In genomic region chr9:107641666-107642065, GRCm38 (mm10) we compare ENCODE assay signal across 19 mouse cellular contexts. TPM values are rescaled to one million over a fixed set of nuclear protein-coding genes. Genes with fewer than 3 reads are reported as not detected.
DNase-seq lines count a peak whose midpoint lies in the region; ATAC-seq lines count a peak whose summit lies in the region.
"Had no signal": no experiment of that assay in that cellular context is flagged by ENCODE, and none has a peak within 500 bp of the region (broad histone marks: within the 10 kb centered on the region; RNA-seq: fewer than 3 reads in every experiment).

No protein-coding gene starts in this region.

- DNase-seq in hindbrain, embryonic 10.5 days (ENCODE audit: low spot score) = no peak
- no peak for DNase-seq in hindbrain, embryonic 11.5 days (ENCODE audit: low spot score)
- no peak for DNase-seq in neural tube, embryonic 11.5 days (ENCODE audit: low spot score)
- DNase-seq in neural tube, embryonic 10.5 days (ENCODE audit: extremely low spot score, low spot score) = no peak
- no peak for DNase-seq in embryonic facial prominence, embryonic 10.5 days (ENCODE audit: low spot score)
- DNase-seq in right cerebral cortex, adult 2 months (ENCODE audit: low spot score in 2 of 2) = no peak
- DNase-seq in yolk sac, embryonic 10.5 days (ENCODE audit: low spot score) = no peak
- DNase-seq: adrenal gland, postnatal 14 days; cerebellum, postnatal 36 days; gastrocnemius, postnatal 14 days; heart, postnatal 4 days; kidney, postnatal 14 days; lung, embryonic 14.5 days; right cerebral cortex, postnatal 25 days had no signal

- no peak overlapping the region for H3K9ac ChIP-seq in hindbrain, embryonic 11.5 days (ENCODE audit: low read depth, low read length)
- H3K9ac ChIP-seq in neural tube, embryonic 11.5 days (ENCODE audit: low read length) = peak overlapping the region; percentile 37
- H3K9ac ChIP-seq in neural tube, embryonic 13.5 days = 0 out of 2 replicates have a peak overlapping the region, but pooled peaks have one; percentile 2
- H3K9ac ChIP-seq: heart, embryonic 12.5 days; lung, embryonic 14.5 days had no signal

- H3K4me1 ChIP-seq in hindbrain, embryonic 10.5 days (replicated peaks) = peaks cover 62% of the 10 kb centered on the region
- peaks cover 4% of the 10 kb centered on the region for H3K4me1 ChIP-seq in hindbrain, embryonic 11.5 days (replicated peaks; ENCODE audit: control insufficient read depth, insufficient read depth, low read length)
- peaks cover 17% of the 10 kb centered on the region for H3K4me1 ChIP-seq in neural tube, embryonic 11.5 days (ENCODE audit: control insufficient read depth, insufficient read depth, low read length)
- H3K4me1 ChIP-seq in embryonic facial prominence, embryonic 10.5 days = peaks cover 59% of the 10 kb centered on the region
- peaks cover 27% of the 10 kb centered on the region for H3K4me1 ChIP-seq in neural tube, embryonic 13.5 days (replicated peaks)

- ATAC-seq in hindbrain, embryonic 11.5 days (ENCODE audit: low FRiP score) = no peak
- no peak for ATAC-seq in neural tube, embryonic 11.5 days (ENCODE audit: insufficient read depth, low FRiP score, low TSS enrichment)
- no peak for ATAC-seq in neural tube, embryonic 13.5 days (ENCODE audit: low read depth)

- peak overlapping the region; percentile 81 for H3K27ac ChIP-seq in hindbrain, embryonic 10.5 days
- no peak overlapping the region for H3K27ac ChIP-seq in hindbrain, embryonic 11.5 days (ENCODE audit: low read depth, low read length)
- no peak overlapping the region for H3K27ac ChIP-seq in neural tube, embryonic 11.5 days (ENCODE audit: low read depth, low read length)
- peak overlapping the region; percentile 31 for H3K27ac ChIP-seq in embryonic facial prominence, embryonic 10.5 days (replicated peaks)
- peak overlapping the region; percentile 53 for H3K27ac ChIP-seq in neural tube, embryonic 13.5 days (replicated peaks)

- WGBS in hindbrain, embryonic 10.5 days = 47% methylated on average over 8 of the region's 8 CpGs
- whole genome bisulfite sequencing in hindbrain, embryonic 11.5 days = 46% methylated on average over 8 of the region's 8 CpGs
- 24% methylated on average over 8 of the region's 8 CpGs for WGBS in neural tube, embryonic 11.5 days
- 44% methylated on average over 8 of the region's 8 CpGs for WGBS in embryonic facial prominence, embryonic 10.5 days
- WGBS in neural tube, embryonic 13.5 days = 26% methylated on average over 8 of the region's 8 CpGs

- H3K36me3 ChIP-seq in hindbrain, embryonic 10.5 days = no peaks in the 10 kb centered on the region
- H3K36me3 ChIP-seq in hindbrain, embryonic 11.5 days (ENCODE audit: control insufficient read depth, insufficient read depth, low read length) = no peaks in the 10 kb centered on the region
- H3K36me3 ChIP-seq in neural tube, embryonic 11.5 days (ENCODE audit: control insufficient read depth, insufficient read depth, low read length) = no peaks in the 10 kb centered on the region
- no peaks in the 10 kb centered on the region for H3K36me3 ChIP-seq in embryonic facial prominence, embryonic 10.5 days (replicated peaks)
- H3K36me3 ChIP-seq in neural tube, embryonic 13.5 days = no peaks in the 10 kb centered on the region
- H3K36me3 ChIP-seq: G1E; heart, embryonic 12.5 days had no signal

- no peak overlapping the region for H3K4me3 ChIP-seq in hindbrain, embryonic 10.5 days
- no peak overlapping the region for H3K4me3 ChIP-seq in hindbrain, embryonic 11.5 days (ENCODE audit: low read depth, low read length)
- no peak overlapping the region for H3K4me3 ChIP-seq in neural tube, embryonic 11.5 days (ENCODE audit: low read depth, low read length)
- no peak overlapping the region for H3K4me3 ChIP-seq in embryonic facial prominence, embryonic 10.5 days
- no peak overlapping the region for H3K4me3 ChIP-seq in neural tube, embryonic 13.5 days
- H3K4me3 ChIP-seq: heart, embryonic 12.5 days had no signal

- no peak overlapping the region for H3K4me2 ChIP-seq in hindbrain, embryonic 11.5 days (replicated peaks; ENCODE audit: low read depth, low read length)
- H3K4me2 ChIP-seq in neural tube, embryonic 11.5 days (ENCODE audit: low read depth) = no peak overlapping the region
- no peak overlapping the region for H3K4me2 ChIP-seq in neural tube, embryonic 13.5 days
- H3K4me2 ChIP-seq: heart, embryonic 12.5 days; liver, embryonic 11.5 days; lung, embryonic 14.5 days had no signal

- H3K9me3 ChIP-seq in hindbrain, embryonic 10.5 days = no peaks in the 10 kb centered on the region
- H3K9me3 ChIP-seq in hindbrain, embryonic 11.5 days (ENCODE audit: control insufficient read depth, low read length) = no peaks in the 10 kb centered on the region
- no peaks in the 10 kb centered on the region for H3K9me3 ChIP-seq in neural tube, embryonic 11.5 days (ENCODE audit: control insufficient read depth, low read length)
- H3K9me3 ChIP-seq in embryonic facial prominence, embryonic 10.5 days = no peaks in the 10 kb centered on the region
- no peaks in the 10 kb centered on the region for H3K9me3 ChIP-seq in neural tube, embryonic 13.5 days
- H3K9me3 ChIP-seq: G1E; heart, embryonic 12.5 days had no signal

- no peaks in the 10 kb centered on the region for H3K27me3 ChIP-seq in hindbrain, embryonic 10.5 days (ENCODE audit: insufficient read depth, poor library complexity, severe bottlenecking)
- no peaks in the 10 kb centered on the region for H3K27me3 ChIP-seq in hindbrain, embryonic 11.5 days (ENCODE audit: control insufficient read depth, insufficient read depth, low read length)
- no peaks in the 10 kb centered on the region for H3K27me3 ChIP-seq in neural tube, embryonic 11.5 days (ENCODE audit: control insufficient read depth, insufficient read depth, low read length)
- 0 out of 2 replicates have a peak, but pooled peaks cover 4% of the 10 kb centered on the region for H3K27me3 ChIP-seq in embryonic facial prominence, embryonic 10.5 days (replicated peaks; ENCODE audit: low read depth, poor library complexity, severe bottlenecking)
- H3K27me3 ChIP-seq in neural tube, embryonic 13.5 days = no peaks in the 10 kb centered on the region
- H3K27me3 ChIP-seq: heart, embryonic 12.5 days had no signal

RNA-seq across cellular contexts. Expression of gene Gnai2, which starts 6.5 kb away (rescaled TPM):
- polyA plus RNA-seq in hindbrain, embryonic 10.5 days (2016; fragmentation: Nextera tagmentation; extraction: Ambion mirVana) = 554 and 640 TPM in 2 replicates
- 529 and 534 TPM in 2 replicates for polyA plus RNA-seq in hindbrain, embryonic 11.5 days (2014; fragmentation: Nextera tagmentation; extraction: Ambion mirVana)
- 434 and 452 TPM in 2 replicates for polyA plus RNA-seq in neural tube, embryonic 11.5 days (2014; fragmentation: Nextera tagmentation; extraction: Ambion mirVana)
- 334 and 363 TPM in 2 replicates for polyA plus RNA-seq in embryonic facial prominence, embryonic 10.5 days (2016; fragmentation: Nextera tagmentation; extraction: Ambion mirVana)
- 350 and 384 TPM in 2 replicates for polyA plus RNA-seq in neural tube, embryonic 13.5 days (2015; fragmentation: Nextera tagmentation; extraction: Ambion mirVana)

RNA-seq across cellular contexts. Expression of gene Slc38a3, which starts 27.7 kb away (rescaled TPM):
- 6.4 and 7.2 TPM in 2 replicates for polyA plus RNA-seq in hindbrain, embryonic 10.5 days (2016; fragmentation: Nextera tagmentation; extraction: Ambion mirVana)
- polyA plus RNA-seq in hindbrain, embryonic 11.5 days (2014; fragmentation: Nextera tagmentation; extraction: Ambion mirVana) = 8.0 and 9.8 TPM in 2 replicates
- polyA plus RNA-seq in neural tube, embryonic 11.5 days (2014; fragmentation: Nextera tagmentation; extraction: Ambion mirVana) = 6.8 and 7.2 TPM in 2 replicates
- 5.6 and 6.6 TPM in 2 replicates for polyA plus RNA-seq in embryonic facial prominence, embryonic 10.5 days (2016; fragmentation: Nextera tagmentation; extraction: Ambion mirVana)
- polyA plus RNA-seq in neural tube, embryonic 13.5 days (2015; fragmentation: Nextera tagmentation; extraction: Ambion mirVana) = 23.9 and 25.6 TPM in 2 replicates
- polyA plus RNA-seq: G1E had no signal

RNA-seq across cellular contexts. Expression of gene Sema3b, which starts 32.6 kb away (rescaled TPM):
- 3.9 and 5.2 TPM in 2 replicates for polyA plus RNA-seq in hindbrain, embryonic 10.5 days (2016; fragmentation: Nextera tagmentation; extraction: Ambion mirVana)
- 1.4 and 1.6 TPM in 2 replicates for polyA plus RNA-seq in hindbrain, embryonic 11.5 days (2014; fragmentation: Nextera tagmentation; extraction: Ambion mirVana)
- 2.6 and 3.0 TPM in 2 replicates for polyA plus RNA-seq in neural tube, embryonic 11.5 days (2014; fragmentation: Nextera tagmentation; extraction: Ambion mirVana)
- 2.7 TPM in 2 replicates for polyA plus RNA-seq in embryonic facial prominence, embryonic 10.5 days (2016; fragmentation: Nextera tagmentation; extraction: Ambion mirVana)
- polyA plus RNA-seq in neural tube, embryonic 13.5 days (2015; fragmentation: Nextera tagmentation; extraction: Ambion mirVana) = 6.5 and 9.0 TPM in 2 replicates
- polyA plus RNA-seq: G1E had no signal

RNA-seq across cellular contexts. Expression of gene Gnat1, which starts 37.8 kb away (rescaled TPM):
- 2.6 and 3.1 TPM in 2 replicates for polyA plus RNA-seq in hindbrain, embryonic 10.5 days (2016; fragmentation: Nextera tagmentation; extraction: Ambion mirVana)
- polyA plus RNA-seq in hindbrain, embryonic 11.5 days (2014; fragmentation: Nextera tagmentation; extraction: Ambion mirVana) = 0.84 and 1.2 TPM in 2 replicates
- 1.9 and 2.4 TPM in 2 replicates for polyA plus RNA-seq in neural tube, embryonic 11.5 days (2014; fragmentation: Nextera tagmentation; extraction: Ambion mirVana)
- polyA plus RNA-seq in embryonic facial prominence, embryonic 10.5 days (2016; fragmentation: Nextera tagmentation; extraction: Ambion mirVana) = 3.4 and 4.3 TPM in 2 replicates
- 0.96 and 2.4 TPM in 2 replicates for polyA plus RNA-seq in neural tube, embryonic 13.5 days (2015; fragmentation: Nextera tagmentation; extraction: Ambion mirVana)
- polyA plus RNA-seq: embryonic facial prominence, embryonic 11.5 days; G1E had no signal

RNA-seq across cellular contexts. Expression of gene Ifrd2, which starts 54.2 kb away (rescaled TPM):
- polyA plus RNA-seq in hindbrain, embryonic 10.5 days (2016; fragmentation: Nextera tagmentation; extraction: Ambion mirVana) = 41.1 and 54.1 TPM in 2 replicates
- polyA plus RNA-seq in hindbrain, embryonic 11.5 days (2014; fragmentation: Nextera tagmentation; extraction: Ambion mirVana) = 26.9 and 27.7 TPM in 2 replicates
- polyA plus RNA-seq in neural tube, embryonic 11.5 days (2014; fragmentation: Nextera tagmentation; extraction: Ambion mirVana) = 35.2 and 39.0 TPM in 2 replicates
- polyA plus RNA-seq in embryonic facial prominence, embryonic 10.5 days (2016; fragmentation: Nextera tagmentation; extraction: Ambion mirVana) = 59.7 and 72.1 TPM in 2 replicates
- polyA plus RNA-seq in neural tube, embryonic 13.5 days (2015; fragmentation: Nextera tagmentation; extraction: Ambion mirVana) = 13.5 and 17.4 TPM in 2 replicates

Comparison
In these comparisons a context has a peak if more than half of its experiments do, and no peak if none do; other contexts are left out.
1. H3K27ac ChIP-seq: peak in hindbrain, embryonic 10.5 days (single experiment), embryonic facial prominence, embryonic 10.5 days (single experiment) and neural tube, embryonic 13.5 days (single experiment); none in hindbrain, embryonic 11.5 days (single experiment) and neural tube, embryonic 11.5 days (single experiment).